Mouse (Mus musculus): ENCODE measurements around the gene Olfr447. TPM values are rescaled to one million over a fixed set of nuclear protein-coding genes. Genes with fewer than 3 reads are reported as not detected.

Gene Olfr447
- polyA plus RNA-seq (2015; fragmentation: Nextera tagmentation; extraction: Ambion mirVana): not detected in 2 replicates

DNA sequence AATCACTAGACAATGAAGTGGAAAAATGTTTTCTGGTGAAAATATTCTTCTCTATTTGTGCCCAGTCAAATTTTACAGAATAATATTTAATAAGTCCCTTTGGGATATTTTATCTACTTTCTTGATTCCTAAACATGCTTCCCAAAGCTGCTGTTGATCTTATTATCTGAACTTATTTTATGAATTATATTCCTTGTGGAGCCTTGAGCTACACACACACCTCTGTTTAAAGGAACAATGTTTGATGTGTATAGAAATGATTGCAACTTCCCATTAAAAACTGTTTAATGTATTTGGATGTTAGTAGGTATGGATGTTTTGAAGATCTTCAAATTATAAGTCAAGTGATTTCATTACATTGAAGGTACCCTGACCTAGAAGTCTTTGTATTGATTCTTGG is at the start of gene Olfr447:
Gene Olfr447 (plus strand): TSS at position 301 of the 400 bp plus-strand sequence.
- no peak within 1 kb of the TSS for H3K4me2 ChIP-seq (replicated peaks)
- no peak for ATAC-seq
- H3K27me3 ChIP-seq (replicated peaks): no peaks in the 10 kb centered on the region
- no peak within 1 kb of the TSS for H3K4me3 ChIP-seq (replicated peaks)
- no peaks in the 10 kb centered on the region for H3K9me3 ChIP-seq
- no peak within 1 kb of the TSS for H3K9ac ChIP-seq
- no peaks in the 10 kb centered on the region for H3K4me1 ChIP-seq (replicated peaks)
- H3K36me3 ChIP-seq: no peaks in the 10 kb centered on the region
- no peak within 1 kb of the TSS for H3K27ac ChIP-seq

- Histone ChIP-seq H3K27me3 (replicated peaks) (no peaks in the 10 kb centered on the region), H3K9ac (no peak overlapping the region), H3K4me1 (replicated peaks) (no peaks in the 10 kb centered on the region), H3K4me3 (replicated peaks) (no peak overlapping the region), H3K36me3 (no peaks in the 10 kb centered on the region), H3K27ac (no peak overlapping the region), H3K4me2 (replicated peaks) (no peak overlapping the region), H3K9me3 (no peaks in the 10 kb centered on the region)
- ATAC-seq: no peak
- 11% methylated on average over 4 of the region's 4 CpGs for WGBS
Observed at GRCm38 (mm10) chr6:42860222-42860819, 48.4 kb upstream of the Olfr447 start.

DNA sequence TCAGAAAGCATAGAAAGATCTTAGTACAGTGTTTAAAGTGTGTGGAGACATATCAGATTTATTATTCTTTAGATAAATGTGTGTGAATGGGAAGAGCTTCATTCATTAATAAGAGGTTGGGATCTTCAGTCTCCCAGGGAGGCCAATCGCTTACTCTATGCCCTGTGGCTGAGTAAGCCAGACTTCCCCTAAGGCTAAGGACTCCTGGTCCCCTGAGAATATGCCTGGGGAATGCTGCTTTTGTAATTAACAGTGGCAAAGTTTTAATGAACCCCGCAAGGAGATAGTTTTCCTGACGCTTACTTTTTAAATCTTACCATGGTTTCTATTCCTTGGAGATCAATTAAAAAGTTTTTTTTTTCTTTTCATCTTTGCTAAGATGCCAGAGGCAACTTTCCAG is 39.0 kb upstream of the Olfr447 start:
- Histone ChIP-seq H3K27me3 (replicated peaks) (no peaks in the 10 kb centered on the region), H3K27ac (no peak overlapping the region), H3K4me1 (replicated peaks) (no peaks in the 10 kb centered on the region), H3K4me3 (replicated peaks) (no peak overlapping the region), H3K4me2 (replicated peaks) (no peak overlapping the region), H3K36me3 (no peaks in the 10 kb centered on the region), H3K9me3 (no peaks in the 10 kb centered on the region), H3K9ac (no peak overlapping the region)
- ATAC-seq: no peak
- WGBS: 81% methylated on average over 3 of the region's 3 CpGs

- H3K4me3 ChIP-seq (replicated peaks): no peak overlapping the region
- no peak overlapping the region for H3K4me2 ChIP-seq (replicated peaks)
- no peaks in the 10 kb centered on the region for H3K9me3 ChIP-seq
- H3K9ac ChIP-seq: no peak overlapping the region
- ATAC-seq: no peak
- no peak overlapping the region for H3K27ac ChIP-seq
- no peaks in the 10 kb centered on the region for H3K36me3 ChIP-seq
- H3K27me3 ChIP-seq (replicated peaks): no peaks in the 10 kb centered on the region
- no peaks in the 10 kb centered on the region for H3K4me1 ChIP-seq (replicated peaks)
Observed at GRCm38 (mm10) chr6:42876323-42876722, 32.4 kb upstream of the Olfr447 start.

- H3K9me3 ChIP-seq: no peaks in the 10 kb centered on the region
- WGBS: 67% methylated on average over 1 of the region's 1 CpGs
- ATAC-seq: no peak
- H3K4me2 ChIP-seq (replicated peaks): no peak within 1 kb of the TSS
- H3K4me3 ChIP-seq (replicated peaks): no peak within 1 kb of the TSS
- no peaks in the 10 kb centered on the region for H3K36me3 ChIP-seq
- H3K9ac ChIP-seq: no peak within 1 kb of the TSS
- H3K27ac ChIP-seq: no peak within 1 kb of the TSS
- H3K4me1 ChIP-seq (replicated peaks): no peaks in the 10 kb centered on the region
- H3K27me3 ChIP-seq (replicated peaks): no peaks in the 10 kb centered on the region
Observed at GRCm38 (mm10) chr6:42890141-42890540, 18.5 kb upstream of the Olfr447 start, which contains the start of gene Olfr448. Gene Olfr448 (plus strand): TSS chr6:42890441.

DNA sequence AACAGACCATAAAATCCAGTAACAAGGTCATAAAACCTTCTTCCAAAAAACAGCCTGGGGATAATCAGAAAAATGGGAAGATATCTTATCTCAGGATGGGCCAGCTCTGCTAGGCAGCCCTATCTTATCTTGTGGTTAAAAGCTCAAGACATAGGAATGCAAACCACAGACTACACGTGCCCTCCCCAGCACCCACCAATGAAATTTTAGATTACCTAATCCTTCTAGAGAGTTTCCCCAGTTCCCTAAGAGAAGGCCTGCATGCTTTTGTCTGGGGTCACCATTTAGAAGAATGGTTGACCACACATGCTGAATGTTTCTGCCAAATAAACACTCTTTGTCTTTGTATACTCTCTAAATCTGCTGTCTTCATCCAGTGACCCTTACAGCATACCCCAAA is 8.3 kb upstream of the Olfr447 start:
- Histone ChIP-seq H3K4me2 (replicated peaks) (no peak overlapping the region), H3K9me3 (no peaks in the 10 kb centered on the region), H3K36me3 (no peaks in the 10 kb centered on the region), H3K4me3 (replicated peaks) (no peak overlapping the region), H3K9ac (no peak overlapping the region), H3K27me3 (replicated peaks) (no peaks in the 10 kb centered on the region), H3K4me1 (replicated peaks) (no peaks in the 10 kb centered on the region), H3K27ac (no peak overlapping the region)
- 3% methylated on average over 1 of the region's 1 CpGs for WGBS
- ATAC-seq: no peak

GRCm38 (mm10) chr6:42921077-42921476 is 12.4 kb downstream of the Olfr447 start, which contains the start of gene Olfr446:
Gene Olfr446 (plus strand): TSS chr6:42921377.
- 63% methylated on average over 2 of the region's 2 CpGs for WGBS
- no peak for ATAC-seq
- no peak within 1 kb of the TSS for H3K9ac ChIP-seq
- no peaks in the 10 kb centered on the region for H3K9me3 ChIP-seq
- no peaks in the 10 kb centered on the region for H3K27me3 ChIP-seq (replicated peaks)
- H3K4me1 ChIP-seq (replicated peaks): no peaks in the 10 kb centered on the region
- no peak within 1 kb of the TSS for H3K4me2 ChIP-seq (replicated peaks)
- H3K27ac ChIP-seq: no peak within 1 kb of the TSS
- no peaks in the 10 kb centered on the region for H3K36me3 ChIP-seq
- H3K4me3 ChIP-seq (replicated peaks): no peak within 1 kb of the TSS

GRCm38 (mm10) chr6:42948767-42949166 is 40.1 kb downstream of the Olfr447 start, which contains the start of gene Olfr444:
Gene Olfr444 (plus strand): TSS chr6:42949067.
- Histone ChIP-seq H3K27ac (no peak within 1 kb of the TSS), H3K4me3 (replicated peaks) (no peak within 1 kb of the TSS), H3K9me3 (no peaks in the 10 kb centered on the region), H3K36me3 (no peaks in the 10 kb centered on the region), H3K27me3 (replicated peaks) (no peaks in the 10 kb centered on the region), H3K4me1 (replicated peaks) (no peaks in the 10 kb centered on the region), H3K9ac (no peak within 1 kb of the TSS), H3K4me2 (replicated peaks) (no peak within 1 kb of the TSS)
- 81% methylated on average over 1 of the region's 1 CpGs for WGBS
- ATAC-seq: no peak

Other genes with a start within 250 kb of the Olfr447 start
- gene Tcaf1, start 198.8 kb upstream of the Olfr447 start, polyA plus RNA-seq (2015; fragmentation: Nextera tagmentation; extraction: Ambion mirVana): 55.7 and 57.7 TPM in 2 replicates
- gene Olfr453, start 169.5 kb upstream of the Olfr447 start, polyA plus RNA-seq (2015; fragmentation: Nextera tagmentation; extraction: Ambion mirVana): not detected in 2 replicates
- gene Olfr38, start 152.5 kb upstream of the Olfr447 start, polyA plus RNA-seq (2015; fragmentation: Nextera tagmentation; extraction: Ambion mirVana): not detected in 2 replicates
- gene Olfr452, start 123.8 kb upstream of the Olfr447 start, polyA plus RNA-seq (2015; fragmentation: Nextera tagmentation; extraction: Ambion mirVana): not detected in 2 replicates
- not detected in 2 replicates for gene Olfr450, start 96.9 kb upstream of the Olfr447 start, polyA plus RNA-seq (2015; fragmentation: Nextera tagmentation; extraction: Ambion mirVana)
- not detected in 2 replicates for gene Olfr449, start 74.5 kb upstream of the Olfr447 start, polyA plus RNA-seq (2015; fragmentation: Nextera tagmentation; extraction: Ambion mirVana)
- gene Olfr448, start 18.4 kb upstream of the Olfr447 start, polyA plus RNA-seq (2015; fragmentation: Nextera tagmentation; extraction: Ambion mirVana): not detected in 2 replicates
- not detected in 2 replicates for gene Olfr446, start 12.5 kb downstream of the Olfr447 start, polyA plus RNA-seq (2015; fragmentation: Nextera tagmentation; extraction: Ambion mirVana)
- not detected in 2 replicates for gene Olfr444, start 40.2 kb downstream of the Olfr447 start, polyA plus RNA-seq (2015; fragmentation: Nextera tagmentation; extraction: Ambion mirVana)
- gene Olfr441, start 197.5 kb downstream of the Olfr447 start, polyA plus RNA-seq (2015; fragmentation: Nextera tagmentation; extraction: Ambion mirVana): not detected in 2 replicates
- not detected in 2 replicates for gene Olfr237-ps1, start 237.7 kb downstream of the Olfr447 start, polyA plus RNA-seq (2015; fragmentation: Nextera tagmentation; extraction: Ambion mirVana)

Measured in intestine, embryonic 15.5 days (tissue).